Mouse (Mus musculus) ES-E14 (cell line): ENCODE results near the gene Zp3. TPM values are rescaled to one million over a fixed set of nuclear protein-coding genes. Genes with fewer than 3 reads are reported as not detected.

Experiments
- DNase-seq: peaks from one replicate; pipeline ENCODE4 v3.0.0-alpha.2; 2013; ENCODE audit warnings: low read depth, low spot score
- H3K27ac ChIP-seq: 2 replicates; pipeline ENCODE4 v1.5.1; 2012; ENCODE audit warnings: low read depth, mild to moderate bottlenecking, low read length, moderate library complexity, mixed read lengths; ENCODE audit not compliant: poor library complexity, insufficient read depth, severe bottlenecking
- H3K36me3 ChIP-seq: 2 replicates; pipeline ENCODE4 v1.6.1; 2012; ENCODE audit warnings: mild to moderate bottlenecking, low read length, moderate library complexity, mixed read lengths; ENCODE audit not compliant: control insufficient read depth, poor library complexity, insufficient read depth, severe bottlenecking
- H3K4me1 ChIP-seq, 2 experiments: fragments of 150-350 bp in 1 of 2; sonication (generic) in 1 of 2; 2 replicates each; pipeline ENCODE4 v1.6.1; 2012; ENCODE audit warnings: low read length in 2 of 2, mild to moderate bottlenecking in 1 of 2, mixed read lengths in 1 of 2; ENCODE audit not compliant: control insufficient read depth in 2 of 2, insufficient read depth in 2 of 2, poor library complexity in 1 of 2
- H3K4me3 ChIP-seq, 2 experiments: fragments of 150-350 bp in 1 of 2; sonication (generic) in 1 of 2; 2 replicates each; pipeline ENCODE4 v1.5.1; 2012; ENCODE audit warnings: low read length in 2 of 2, low read depth in 1 of 2, mild to moderate bottlenecking in 1 of 2, mixed read lengths in 1 of 2; ENCODE audit not compliant: insufficient read depth in 1 of 2, poor library complexity in 1 of 2, severe bottlenecking in 1 of 2
- H3K9ac ChIP-seq: 2 replicates; pipeline ENCODE4 v1.6.1; 2012; ENCODE audit warnings: low read depth, mild to moderate bottlenecking, low read length, mixed read lengths; ENCODE audit not compliant: poor library complexity, insufficient read depth, severe bottlenecking
- H3K9me3 ChIP-seq: fragments of 150-350 bp; sonication (generic); 2 replicates; pipeline ENCODE4 v1.6.1; 2012; ENCODE audit warnings: low read depth, mild to moderate bottlenecking, low read length; ENCODE audit not compliant: control insufficient read depth, insufficient read depth
- CHD2 ChIP-seq: IDR thresholded peaks from 2 replicates; pipeline ENCODE4 v1.6.1; 2014; ENCODE audit warnings: mild to moderate bottlenecking, low read depth, low read length, inconsistent platforms
- HCFC1 ChIP-seq: IDR thresholded peaks from 2 replicates; pipeline ENCODE4 v1.6.1; 2012; ENCODE audit warnings: low read length, inconsistent platforms, borderline replicate concordance; ENCODE audit not compliant: insufficient read depth
- MAFK ChIP-seq: IDR thresholded peaks from 2 replicates; pipeline ENCODE4 v1.6.1; 2014; ENCODE audit warnings: mild to moderate bottlenecking, low read depth, low read length, inconsistent platforms; ENCODE audit not compliant: insufficient read depth
- ZC3H11A ChIP-seq: IDR thresholded peaks from 2 replicates; pipeline ENCODE4 v1.6.1; 2012; ENCODE audit warnings: low read depth, mild to moderate bottlenecking, inconsistent platforms, low read length, borderline replicate concordance
- ZNF384 ChIP-seq: IDR thresholded peaks from 2 replicates; pipeline ENCODE4 v1.6.1; 2012; ENCODE audit warnings: low read depth, low read length, inconsistent platforms
- in situ Hi-C, 2 experiments: fragments of 600-800 bp; cut with MboI; formaldehyde crosslinking; loops; one replicate each; pipeline ENCODE4 v1.15.1; 2025; ENCODE audit warnings: low sequenced_read_pairs in 2 of 2, inconsistent platforms in 1 of 2; ENCODE audit not compliant: unreplicated experiment in 2 of 2
- total RNA-seq: library from RNA; depleted of rRNA; stranded (reverse); fragments of 300-350 nt; gene quantifications from 2 replicates; pipeline ENCODE4 v1.2.3, GENCODE M21; 2012

Gene Zp3
- total RNA-seq, 1 experiment, result 12.7 TPM

- no peaks in the 10 kb centered on the region for H3K9me3 ChIP-seq
- TF ChIP-seq ZC3H11A, result peak; percentile 49; the same call in 1 of the 2 replicates
- no peak for TF ChIP-seq ZNF384
- no peak overlapping the region for H3K27ac ChIP-seq
- no peak overlapping the region for H3K4me3 ChIP-seq
- H3K36me3 ChIP-seq, result no peaks in the 10 kb centered on the region
- no peak overlapping the region for H3K9ac ChIP-seq
- no peak for DNase-seq
- in situ Hi-C loops, result no loop called here
- H3K4me1 ChIP-seq, result peaks cover 0 to 9% of the 10 kb centered on the region in 2 experiments; a peak in 2 of 4 replicates
These were observed 2.5 kb downstream of the Zp3 start for GRCm38 (mm10) chr5:135982398-135982797.

- Histone ChIP-seq H3K9ac (no peak overlapping the region), H3K4me1 (peaks cover 0 to 9% of the 10 kb centered on the region in 2 experiments; a peak in 2 of 4 replicates), H3K36me3 (no peaks in the 10 kb centered on the region), H3K27ac (no peak overlapping the region), H3K4me3 (no peak overlapping the region), H3K9me3 (no peaks in the 10 kb centered on the region)
- TF ChIP-seq ZC3H11A, result no peak
- TF ChIP-seq ZNF384, result peak; percentile 93
- no peak for DNase-seq
- in situ Hi-C loops, result no loop called here
These were observed 4.7 kb downstream of the Zp3 start for GRCm38 (mm10) chr5:135984546-135985044.

DNA sequence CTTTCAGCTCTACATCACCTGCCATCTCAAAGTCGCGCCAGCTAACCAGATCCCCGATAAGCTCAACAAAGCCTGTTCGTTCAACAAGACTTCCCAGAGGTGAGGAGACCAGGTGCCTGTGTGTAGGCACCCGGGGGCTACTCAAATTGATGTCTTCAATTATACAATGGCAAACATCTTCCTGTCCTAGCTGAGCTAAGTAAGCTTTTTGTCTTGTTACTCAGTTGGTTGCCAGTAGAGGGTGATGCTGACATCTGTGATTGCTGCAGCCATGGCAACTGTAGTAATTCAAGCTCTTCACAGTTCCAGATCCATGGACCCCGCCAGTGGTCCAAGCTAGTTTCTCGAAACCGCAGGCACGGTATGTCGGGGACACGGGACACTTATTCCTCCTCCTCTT lies 7.3 kb downstream of the Zp3 start:
- TF ChIP-seq HCFC1 (no peak), ZC3H11A (no peak), CHD2 (no peak), ZNF384 (no peak), MAFK (no peak)
- no peaks in the 10 kb centered on the region for H3K36me3 ChIP-seq
- H3K27ac ChIP-seq, result no peak overlapping the region
- H3K9ac ChIP-seq, result no peak overlapping the region
- peaks cover 0 to 2% of the 10 kb centered on the region in 2 experiments; a peak in 1 of 4 replicates for H3K4me1 ChIP-seq
- in situ Hi-C loops, result no loop called here
- DNase-seq, result no peak
- no peaks in the 10 kb centered on the region for H3K9me3 ChIP-seq
- H3K4me3 ChIP-seq, result no peak overlapping the region

DNA sequence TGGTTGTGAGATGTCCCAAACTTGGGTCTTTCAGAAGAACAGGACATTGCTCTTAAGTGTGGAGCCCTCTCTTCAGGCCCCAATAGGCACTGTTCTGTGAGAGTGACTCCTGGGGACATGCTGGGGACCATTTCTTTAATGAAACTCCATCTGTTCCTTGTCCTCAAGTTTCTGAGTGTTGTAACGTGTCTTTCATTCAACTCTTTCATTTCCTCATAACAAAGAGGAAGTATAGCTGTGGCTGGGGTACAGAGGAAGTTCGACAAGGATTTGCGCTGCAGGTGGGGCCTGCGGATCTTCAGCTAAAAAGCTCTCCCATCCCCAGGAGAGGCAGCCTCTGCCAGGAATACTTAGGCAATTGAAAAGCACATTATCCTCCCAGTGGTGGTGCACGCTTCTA lies 10.7 kb downstream of the Zp3 start:
- in situ Hi-C loops, result no loop called here
- no peak overlapping the region for H3K4me3 ChIP-seq
- no peaks in the 10 kb centered on the region for H3K36me3 ChIP-seq
- H3K9ac ChIP-seq, result no peak overlapping the region
- H3K9me3 ChIP-seq, result no peaks in the 10 kb centered on the region
- no peak for DNase-seq
- H3K4me1 ChIP-seq, result no peaks in the 10 kb centered on the region
- H3K27ac ChIP-seq, result no peak overlapping the region
- no peak for TF ChIP-seq ZNF384
- TF ChIP-seq ZC3H11A, result no peak
- no peak for TF ChIP-seq CHD2
- TF ChIP-seq MAFK, result no peak
- TF ChIP-seq HCFC1, result no peak

DNA sequence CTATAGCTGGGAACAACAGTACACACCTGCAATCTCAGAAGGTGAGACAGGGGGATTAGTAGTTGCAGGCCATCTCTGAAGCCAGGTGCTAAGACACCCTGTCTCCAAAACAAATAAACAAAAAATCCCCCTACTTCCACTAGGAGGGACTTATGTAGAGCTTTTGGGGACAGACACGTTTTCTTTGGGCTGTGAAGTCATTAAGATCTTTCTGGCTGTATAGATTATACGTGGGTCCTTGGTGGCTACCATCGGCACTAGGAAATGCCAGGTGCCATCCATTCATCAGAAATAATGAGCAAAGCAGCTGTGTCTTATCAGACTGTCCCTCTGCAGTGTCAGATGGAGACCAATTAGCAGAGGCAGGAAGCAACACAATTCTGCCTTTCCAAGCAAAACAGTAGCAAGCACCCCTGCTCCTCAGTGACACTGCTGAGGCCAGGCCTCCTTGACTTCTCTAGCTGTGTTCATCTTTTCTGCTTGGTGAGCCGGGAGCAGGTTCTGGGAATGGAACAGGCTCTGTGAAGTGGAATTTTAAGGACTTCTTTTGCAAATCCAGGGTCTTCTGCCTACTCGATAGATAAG lies 13.6 kb downstream of the Zp3 start:
- H3K9ac ChIP-seq, result no peak overlapping the region
- H3K4me3 ChIP-seq, result no peak overlapping the region
- H3K27ac ChIP-seq, result no peak overlapping the region
- in situ Hi-C loops, result no loop called here
- DNase-seq, result no peak
- H3K9me3 ChIP-seq, result no peaks in the 10 kb centered on the region
- H3K4me1 ChIP-seq, result peaks cover 0 to 4% of the 10 kb centered on the region in 2 experiments; a peak in 1 of 4 replicates
- H3K36me3 ChIP-seq, result peaks cover 5% of the 10 kb centered on the region; the same call in 1 of the 2 replicates
- TF ChIP-seq ZNF384, result no peak
